Mouse (Mus musculus) cortical plate, adult 2 months (tissue): ENCODE measurements around the gene Tril. TPM values are rescaled to one million over a fixed set of nuclear protein-coding genes. Genes with fewer than 3 reads are reported as not detected.

ENCODE experiments used
- H3K27ac ChIP-seq: fragments of 200-500 bp; 2 replicates; pipeline ENCODE4 v1.5.1; 2012; ENCODE audit warnings: low read length, control low read depth, inconsistent platforms; ENCODE audit not compliant: insufficient read depth
- H3K4me1 ChIP-seq: fragments of 200-500 bp; 2 replicates; pipeline ENCODE4 v1.6.1; 2011; ENCODE audit warnings: low read length; ENCODE audit not compliant: control insufficient read depth, insufficient read depth
- H3K4me3 ChIP-seq: fragments of 200-500 bp; 2 replicates; pipeline ENCODE4 v1.5.1; 2011; ENCODE audit warnings: mild to moderate bottlenecking, low read length, control low read depth; ENCODE audit not compliant: insufficient read depth
- CTCF ChIP-seq: fragments of 200-500 bp; IDR thresholded peaks from 2 replicates; pipeline ENCODE4 v1.5.1; 2011; ENCODE audit warnings: mild to moderate bottlenecking, control low read depth, low read length; ENCODE audit not compliant: insufficient read depth; ENCODE audit errors: extremely low read depth
- POLR2A ChIP-seq: fragments of 200-500 bp; IDR thresholded peaks from 2 replicates; pipeline ENCODE4 v1.6.1; 2011; ENCODE audit warnings: mild to moderate bottlenecking, low read length, control low read depth; ENCODE audit not compliant: insufficient read depth; ENCODE audit errors: extremely low read depth
- polyA plus RNA-seq: library from polyadenylated mRNA; depleted of rRNA; stranded (reverse); fragments of >200 nt; gene quantifications from 2 replicates; pipeline ENCODE4 v1.2.3, GENCODE M21; 2012; rRNA removed

Tril gene
- polyA plus RNA-seq = 27.7 and 28.1 TPM in 2 replicates

- TF ChIP-seq CTCF (no peak), POLR2A (no peak; the same call in 1 of the 2 replicates)
Measured at GRCm38 (mm10) chr6:53820486-53820985, at the start of gene Tril. Tril (minus strand) TSS chr6:53820830.

GRCm38 (mm10) chr6:53863011-53863410 is 42.4 kb upstream of the Tril start:
- Histone ChIP-seq H3K4me1 (no peaks in the 10 kb centered on the region), H3K4me3 (no peak overlapping the region), H3K27ac (peak overlapping the region; percentile 59; the same call in 1 of the 2 replicates)
- no peak for TF ChIP-seq POLR2A
- TF ChIP-seq CTCF = no peak

More at GRCm38 (mm10) chr6:53820486-53820985, at the start of gene Tril:
- H3K4me1 ChIP-seq = 0 out of 2 replicates have a peak, but pooled peaks cover 1% of the 10 kb centered on the region
- peak within 1 kb of the TSS; percentile 90 for H3K27ac ChIP-seq
- H3K4me3 ChIP-seq = peak within 1 kb of the TSS; percentile 40

GRCm38 (mm10) chr6:53859106-53859505 is 38.5 kb upstream of the Tril start:
- no peak overlapping the region for H3K4me3 ChIP-seq
- no peaks in the 10 kb centered on the region; the same call in 1 of the 2 replicates for H3K4me1 ChIP-seq
- H3K27ac ChIP-seq = no peak overlapping the region
- TF ChIP-seq POLR2A (no peak), CTCF (no peak)

DNA sequence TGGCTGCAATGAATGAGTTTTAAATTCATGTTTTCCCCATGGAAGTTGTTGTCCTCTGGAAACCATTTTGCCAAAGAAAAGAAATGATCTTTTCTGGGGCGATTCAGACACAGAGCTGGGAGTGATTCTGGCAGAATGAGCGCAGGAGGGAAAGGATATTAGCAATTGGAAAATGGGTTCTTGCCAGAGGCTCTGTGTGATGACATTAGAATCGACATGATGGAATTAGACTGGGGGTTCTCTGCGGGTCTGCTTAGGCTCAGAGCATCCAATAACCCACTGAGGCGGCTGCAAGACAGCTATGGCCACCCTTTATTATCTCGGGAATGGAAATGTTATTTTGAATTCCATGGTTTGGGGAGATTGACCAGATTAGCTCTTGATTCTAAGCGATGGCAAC is 37.2 kb upstream of the Tril start:
- no peak for TF ChIP-seq POLR2A
- no peak for TF ChIP-seq CTCF
- Histone ChIP-seq H3K4me1 (no peaks in the 10 kb centered on the region; the same call in 1 of the 2 replicates), H3K27ac (no peak overlapping the region), H3K4me3 (no peak overlapping the region)

GRCm38 (mm10) chr6:53856775-53857174 is 36.1 kb upstream of the Tril start:
- no peak overlapping the region for H3K4me3 ChIP-seq
- no peak overlapping the region for H3K27ac ChIP-seq
- no peaks in the 10 kb centered on the region; the same call in 1 of the 2 replicates for H3K4me1 ChIP-seq
- no peak for TF ChIP-seq POLR2A
- TF ChIP-seq CTCF = no peak

DNA sequence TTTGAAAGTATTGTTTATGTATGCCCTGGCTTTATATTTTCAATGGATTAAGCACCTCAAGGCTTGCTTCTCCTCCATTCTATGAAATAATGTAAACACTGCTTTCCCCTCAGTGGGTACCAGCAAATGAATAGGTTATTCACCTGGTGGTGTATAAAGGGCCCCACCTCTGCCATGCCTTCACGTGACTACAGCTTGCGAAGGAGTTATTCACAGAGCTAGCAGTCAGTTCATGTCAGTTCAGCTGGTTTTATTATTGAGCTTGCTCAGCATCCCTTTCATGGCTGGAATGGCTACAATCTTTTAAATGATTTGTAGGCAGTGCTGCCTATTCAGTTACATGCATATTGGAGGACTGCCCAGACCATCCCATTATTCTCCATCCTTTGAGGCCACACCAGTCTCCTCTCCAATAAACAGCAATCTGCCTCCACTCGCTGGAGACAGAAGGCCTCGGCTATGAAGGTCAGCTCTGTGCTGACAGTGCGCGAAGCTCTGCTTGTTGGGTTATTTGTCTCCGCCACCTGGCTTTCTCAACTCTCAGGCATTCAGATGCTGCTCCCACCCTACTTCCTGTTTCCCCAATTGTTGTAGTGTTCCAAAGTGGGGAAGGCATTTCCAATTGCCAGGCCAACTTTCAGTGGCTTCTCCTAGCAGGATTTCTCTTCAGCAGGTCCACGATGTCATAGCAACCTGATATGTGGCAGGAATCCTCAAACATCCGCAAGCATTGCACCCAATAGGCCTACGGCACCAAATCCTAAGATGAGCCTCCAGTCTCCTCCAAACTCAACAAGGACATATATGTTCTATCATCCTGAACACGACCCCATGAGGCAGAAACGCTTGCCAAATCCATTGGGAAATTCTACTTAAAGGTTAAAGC is 34.6 kb upstream of the Tril start:
- Histone ChIP-seq H3K4me1 (no peaks in the 10 kb centered on the region; the same call in 1 of the 2 replicates), H3K4me3 (no peak overlapping the region), H3K27ac (no peak overlapping the region)
- TF ChIP-seq CTCF (no peak), POLR2A (no peak)

- no peak overlapping the region for H3K4me3 ChIP-seq
- TF ChIP-seq CTCF = no peak
- no peak for TF ChIP-seq POLR2A
- no peaks in the 10 kb centered on the region; the same call in 1 of the 2 replicates for H3K4me1 ChIP-seq
- no peak overlapping the region for H3K27ac ChIP-seq
Measured at GRCm38 (mm10) chr6:53854226-53854625, 33.6 kb upstream of the Tril start.

GRCm38 (mm10) chr6:53853546-53853945 is 32.9 kb upstream of the Tril start:
- H3K4me1 ChIP-seq = no peaks in the 10 kb centered on the region; the same call in 1 of the 2 replicates
- TF ChIP-seq CTCF = no peak
- TF ChIP-seq POLR2A = no peak
- no peak overlapping the region for H3K27ac ChIP-seq
- no peak overlapping the region for H3K4me3 ChIP-seq

GRCm38 (mm10) chr6:53844626-53845025 is 24.0 kb upstream of the Tril start:
- H3K4me3 ChIP-seq = no peak overlapping the region
- no peak overlapping the region for H3K27ac ChIP-seq
- TF ChIP-seq CTCF = no peak
- no peak for TF ChIP-seq POLR2A
- no peaks in the 10 kb centered on the region for H3K4me1 ChIP-seq
